Comparison of ENCODE assay signal across 8 mouse cellular contexts in genomic region chr10:127945432-127946064, GRCm38 (mm10). TPM values are rescaled to one million over a fixed set of nuclear protein-coding genes. Genes with fewer than 3 reads are reported as not detected.
A peak's percentile ranks its signal among the peaks of the same experiment; 100 is the strongest.
DNase-seq lines count a peak whose midpoint lies in the region; ATAC-seq and TF ChIP-seq lines count a peak whose summit lies in the region.

No protein-coding gene starts in this region.

- H3K4me1 ChIP-seq in heart, embryonic 11.5 days (ENCODE audit: control insufficient read depth, insufficient read depth, low read length), result no peaks in the 10 kb centered on the region
- H3K4me1 ChIP-seq in lung, postnatal 0 days (ENCODE audit: insufficient read depth, low read depth, low read length), result no peaks in the 10 kb centered on the region
- H3K4me1 ChIP-seq in spleen, adult 2 months (ENCODE audit: control insufficient read depth, insufficient read depth, insufficient read length), result no peaks in the 10 kb centered on the region

- peak; percentile 84 for TF ChIP-seq CTCF in lung, postnatal 0 days (IDR thresholded peaks at IDR 0.05)
- peak; percentile 27; the same call in 1 of the 2 replicates for TF ChIP-seq CTCF in spleen, adult 2 months (IDR thresholded peaks at IDR 0.05; ENCODE audit: extremely low read depth, insufficient read depth, insufficient read length, insufficient replicate concordance)

- TF ChIP-seq POLR2A in spleen, adult 2 months (IDR thresholded peaks at IDR 0.05; ENCODE audit: low read depth, low read length), result no peak

- no peaks in the 10 kb centered on the region for H3K9me3 ChIP-seq in heart, embryonic 11.5 days (replicated peaks; ENCODE audit: control insufficient read depth, low read length)
- H3K9me3 ChIP-seq in lung, postnatal 0 days (ENCODE audit: low read length), result no peaks in the 10 kb centered on the region

- no peak for TF ChIP-seq EP300 in lung, postnatal 0 days (IDR thresholded peaks at IDR 0.05)

- no peak for ATAC-seq in heart, embryonic 11.5 days (replicated peaks; ENCODE audit: insufficient number of reproducible peaks, low FRiP score, low TSS enrichment)
- ATAC-seq in activated CD4-positive, CD25-positive, alpha-beta regulatory T cell, adult 4 months, result peak; percentile 43
- ATAC-seq in lung, postnatal 0 days, result peak; percentile 43

- no peak overlapping the region for H3K4me3 ChIP-seq in heart, embryonic 11.5 days (ENCODE audit: low read depth, low read length)
- H3K4me3 ChIP-seq in lung, postnatal 0 days (ENCODE audit: low read depth, low read length), result no peak overlapping the region
- no peak overlapping the region for H3K4me3 ChIP-seq in spleen, adult 2 months (ENCODE audit: extremely low read depth, insufficient read depth, insufficient read length)

- no peak overlapping the region for H3K4me2 ChIP-seq in heart, embryonic 11.5 days
- no peak overlapping the region for H3K4me2 ChIP-seq in lung, postnatal 0 days (replicated peaks; ENCODE audit: low read depth, low read length)

- intact Hi-C loops in heart, postnatal 14 days (cut with DNase I), result loop anchor here (1.0 kb wide), 1 partner anchor 63 kb away; no protein-coding TSS in a partner anchor

- WGBS in heart, embryonic 11.5 days (ENCODE audit: insufficient replicate concordance), result 37% methylated on average over 5 of the region's 5 CpGs
- 34% methylated on average over 5 of the region's 5 CpGs for WGBS in lung, postnatal 0 days
- WGBS in spleen, adult 2 months, result 24% methylated on average over 5 of the region's 5 CpGs

- H3K27ac ChIP-seq in heart, embryonic 11.5 days (ENCODE audit: low read depth, low read length), result no peak overlapping the region
- H3K27ac ChIP-seq in lung, postnatal 0 days (ENCODE audit: low read length), result no peak overlapping the region
- no peak overlapping the region for H3K27ac ChIP-seq in spleen, adult 2 months (ENCODE audit: insufficient read depth, low read length)

- DNase-seq in heart, adult 11 months, result peak; percentile 85
- peak; percentile 67 for DNase-seq in embryo, embryonic 9.5 days (ENCODE audit: extremely low spot score)
- peak; percentile 30 to 58 for DNase-seq in heart, postnatal 14 days
- peak; percentile 59 to 68 for DNase-seq in kidney, postnatal 4 days
- DNase-seq in lung, postnatal 0 days (ENCODE audit: low spot score), result peak; percentile 63
- DNase-seq in spleen, adult 2 months (ENCODE audit: low read depth in 1 of 2, low spot score in 2 of 2), result peak; percentile 15 to 18

- H3K27me3 ChIP-seq in heart, embryonic 11.5 days (ENCODE audit: control insufficient read depth, insufficient read depth, low read length), result no peaks in the 10 kb centered on the region
- H3K27me3 ChIP-seq in lung, postnatal 0 days (replicated peaks; ENCODE audit: insufficient read depth, low read length), result no peaks in the 10 kb centered on the region
- H3K27me3 ChIP-seq in spleen, adult 2 months (ENCODE audit: control insufficient read depth, insufficient read depth, low read length), result no peaks in the 10 kb centered on the region

- no peak overlapping the region for H3K9ac ChIP-seq in heart, embryonic 11.5 days (ENCODE audit: low read depth, low read length)
- no peak overlapping the region for H3K9ac ChIP-seq in lung, postnatal 0 days (replicated peaks; ENCODE audit: low read depth)

- H3K36me3 ChIP-seq in heart, embryonic 11.5 days (ENCODE audit: control insufficient read depth, insufficient read depth, low read length), result no peaks in the 10 kb centered on the region
- no peaks in the 10 kb centered on the region for H3K36me3 ChIP-seq in lung, postnatal 0 days (ENCODE audit: insufficient read depth, low read length)
- H3K36me3 ChIP-seq in spleen, adult 2 months (ENCODE audit: control insufficient read depth, insufficient read depth, low read length), result no peaks in the 10 kb centered on the region

RNA-seq across cellular contexts. Expression of gene Sdr9c7, which starts 47.2 kb away (rescaled TPM):
- not detected in 2 replicates for polyA plus RNA-seq in heart, embryonic 11.5 days (2014; fragmentation: Nextera tagmentation; extraction: Ambion mirVana)
- not detected for polyA plus RNA-seq in activated CD4-positive, CD25-positive, alpha-beta regulatory T cell, adult 4 months (2017; shearing (Covaris generic))
- under 1 TPM in 1 of 2 experiments, not detected in 1; 0.07 TPM for total RNA-seq in heart, postnatal 14 days (2021)
- polyA plus RNA-seq in lung, postnatal 0 days (2015; fragmentation: Nextera tagmentation; extraction: Ambion mirVana), result not detected in 2 replicates
- polyA plus RNA-seq in spleen, adult 2 months (2012; rRNA removed), result 0.04 and 0.15 TPM in 2 replicates

RNA-seq across cellular contexts. Expression of gene Rdh7, which starts 56.9 kb away (rescaled TPM):
- polyA plus RNA-seq in heart, embryonic 11.5 days (2014; fragmentation: Nextera tagmentation; extraction: Ambion mirVana), result not detected in 2 replicates
- not detected for polyA plus RNA-seq in activated CD4-positive, CD25-positive, alpha-beta regulatory T cell, adult 4 months (2017; shearing (Covaris generic))
- total RNA-seq in heart, postnatal 14 days (2021), result not detected
- polyA plus RNA-seq in lung, postnatal 0 days (2015; fragmentation: Nextera tagmentation; extraction: Ambion mirVana), result not detected in 2 replicates
- 0.06 and 0.08 TPM in 2 replicates for polyA plus RNA-seq in spleen, adult 2 months (2012; rRNA removed)

Comparison
In these comparisons a context has a peak if more than half of its experiments do, and no peak if none do; other contexts are left out.
1. DNase-seq: peak in every context shown above with its lines; median percentile 85 in heart, adult 11 months; 67 in embryo, embryonic 9.5 days; 64 in kidney, postnatal 4 days; 63 in lung, postnatal 0 days; 44 in heart, postnatal 14 days; 16 in spleen, adult 2 months.